Mouse (Mus musculus) kidney, embryonic 15.5 days (tissue): ENCODE results near the gene Lmna. TPM values are rescaled to one million over a fixed set of nuclear protein-coding genes. Genes with fewer than 3 reads are reported as not detected.

ENCODE experiments used
- ATAC-seq: fragments of 200-750 bp; cut with Nextera tagmentation; replicated peaks from 2 replicates; pipeline ENCODE4 v1.8.0; 2017; ENCODE audit warnings: moderate TSS enrichment; ENCODE audit not compliant: low FRiP score
- H3K27ac ChIP-seq: fragments of 300-500 bp; sonication (generic); 2 replicates; pipeline ENCODE4 v1.5.1; 2015; ENCODE audit warnings: mild to moderate bottlenecking, inconsistent platforms
- H3K27me3 ChIP-seq: fragments of 300-500 bp; sonication (generic); 2 replicates; pipeline ENCODE4 v1.6.1; 2015; ENCODE audit warnings: inconsistent platforms
- H3K36me3 ChIP-seq: fragments of 300-500 bp; sonication (generic); 2 replicates; pipeline ENCODE4 v1.6.1; 2015; ENCODE audit warnings: inconsistent platforms
- H3K4me1 ChIP-seq: fragments of 300-500 bp; sonication (generic); 2 replicates; pipeline ENCODE4 v1.6.1; 2015; ENCODE audit warnings: inconsistent platforms
- H3K4me2 ChIP-seq: fragments of 300-500 bp; sonication (generic); 2 replicates; pipeline ENCODE4 v1.6.1; 2015; ENCODE audit warnings: moderate library complexity, mild to moderate bottlenecking, inconsistent platforms
- H3K4me3 ChIP-seq: fragments of 300-500 bp; sonication (generic); replicated peaks from 2 replicates; pipeline ENCODE4 v1.5.1; 2015; ENCODE audit warnings: mild to moderate bottlenecking, inconsistent platforms
- H3K9ac ChIP-seq: fragments of 300-500 bp; sonication (generic); 2 replicates; pipeline ENCODE4 v1.6.1; 2015; ENCODE audit warnings: mild to moderate bottlenecking, inconsistent platforms
- H3K9me3 ChIP-seq: fragments of 300-500 bp; sonication (generic); replicated peaks from 2 replicates; pipeline ENCODE4 v1.6.1; 2016; ENCODE audit warnings: inconsistent platforms
- WGBS: fragments of 180-500 bp; shearing (Covaris S2); methylation state at CpG from one replicate; pipeline ENCODE4 v1.1.7; 2015; ENCODE audit warnings: mixed read lengths; 5-methylcytosine and 5-hydroxymethylcytosine counted together
- polyA plus RNA-seq: library from polyadenylated mRNA; unstranded; fragments of >200 nt; fragmentation: Nextera tagmentation; extraction: Ambion mirVana; gene quantifications from 2 replicates; pipeline ENCODE4 v1.2.1, GENCODE M21; 2015

Lmna gene
- polyA plus RNA-seq, 1 experiment from 2014 or later, result 92.0 TPM

- H3K9ac ChIP-seq, result peak overlapping the region; percentile 26; the same call in 1 of the 2 replicates
- 15% methylated on average over 39 of the region's 39 CpGs for WGBS
- 0 out of 2 replicates have a peak, but pooled peaks have one; percentile 34 for ATAC-seq
- H3K27ac ChIP-seq, result 0 out of 2 replicates have a peak overlapping the region, but pooled peaks have one; percentile 3
- peak overlapping the region; percentile 56 for H3K4me2 ChIP-seq
- H3K9me3 ChIP-seq, result no peaks in the 10 kb centered on the region
- peaks cover 49% of the 10 kb centered on the region for H3K36me3 ChIP-seq
- peak overlapping the region; percentile 29 for H3K4me3 ChIP-seq
- H3K27me3 ChIP-seq, result peaks cover 52% of the 10 kb centered on the region
- H3K4me1 ChIP-seq, result peaks cover 39% of the 10 kb centered on the region
Measured at GRCm38 (mm10) chr3:88484597-88485316, 25.0 kb downstream of the Lmna start.

GRCm38 (mm10) chr3:88483621-88484020 lies 26.1 kb downstream of the Lmna start:
- H3K4me2 ChIP-seq, result no peak overlapping the region
- WGBS, result 6% methylated on average over 5 of the region's 5 CpGs
- H3K27me3 ChIP-seq, result peaks cover 52% of the 10 kb centered on the region
- H3K36me3 ChIP-seq, result peaks cover 49% of the 10 kb centered on the region
- peaks cover 28% of the 10 kb centered on the region for H3K4me1 ChIP-seq
- no peak overlapping the region for H3K4me3 ChIP-seq
- no peaks in the 10 kb centered on the region for H3K9me3 ChIP-seq
- peak; percentile 40; the same call in 1 of the 2 replicates for ATAC-seq
- H3K9ac ChIP-seq, result no peak overlapping the region
- no peak overlapping the region for H3K27ac ChIP-seq

GRCm38 (mm10) chr3:88483141-88483540 lies 26.6 kb downstream of the Lmna start:
- H3K4me2 ChIP-seq, result no peak overlapping the region
- WGBS, result 84% methylated on average over 8 of the region's 8 CpGs
- no peak overlapping the region for H3K9ac ChIP-seq
- H3K36me3 ChIP-seq, result peaks cover 49% of the 10 kb centered on the region
- no peaks in the 10 kb centered on the region for H3K9me3 ChIP-seq
- ATAC-seq, result no peak
- no peak overlapping the region for H3K4me3 ChIP-seq
- no peak overlapping the region for H3K27ac ChIP-seq
- peaks cover 24% of the 10 kb centered on the region for H3K4me1 ChIP-seq
- peaks cover 54% of the 10 kb centered on the region for H3K27me3 ChIP-seq

- Histone ChIP-seq H3K9ac (no peak overlapping the region), H3K27ac (no peak overlapping the region), H3K4me2 (no peak overlapping the region), H3K4me1 (peaks cover 26% of the 10 kb centered on the region), H3K4me3 (no peak overlapping the region), H3K27me3 (peaks cover 54% of the 10 kb centered on the region), H3K9me3 (no peaks in the 10 kb centered on the region), H3K36me3 (peaks cover 45% of the 10 kb centered on the region)
- ATAC-seq, result no peak
- WGBS, result 35% methylated on average over 18 of the region's 18 CpGs
Measured at GRCm38 (mm10) chr3:88482336-88482735, 27.4 kb downstream of the Lmna start.

- Histone ChIP-seq H3K27ac (no peak overlapping the region), H3K4me2 (no peak overlapping the region), H3K4me3 (no peak overlapping the region), H3K9me3 (no peaks in the 10 kb centered on the region), H3K9ac (no peak overlapping the region), H3K36me3 (peaks cover 37% of the 10 kb centered on the region), H3K27me3 (peaks cover 47% of the 10 kb centered on the region), H3K4me1 (peaks cover 26% of the 10 kb centered on the region)
- ATAC-seq, result no peak
- WGBS, result 47% methylated on average over 8 of the region's 8 CpGs
Measured at GRCm38 (mm10) chr3:88481372-88482040, 28.2 kb downstream of the Lmna start.

- Histone ChIP-seq H3K27ac (no peak overlapping the region), H3K4me1 (peaks cover 26% of the 10 kb centered on the region), H3K4me2 (no peak overlapping the region), H3K27me3 (peaks cover 39% of the 10 kb centered on the region), H3K9me3 (no peaks in the 10 kb centered on the region), H3K36me3 (peaks cover 28% of the 10 kb centered on the region), H3K9ac (no peak overlapping the region), H3K4me3 (no peak overlapping the region)
- 90% methylated on average over 5 of the region's 5 CpGs for WGBS
- no peak for ATAC-seq
Measured at GRCm38 (mm10) chr3:88480679-88481078, 29.1 kb downstream of the Lmna start.

GRCm38 (mm10) chr3:88479828-88480227 lies 29.9 kb downstream of the Lmna start:
- no peak for ATAC-seq
- peaks cover 32% of the 10 kb centered on the region for H3K27me3 ChIP-seq
- peaks cover 23% of the 10 kb centered on the region for H3K4me1 ChIP-seq
- WGBS, result 81% methylated on average over 4 of the region's 4 CpGs
- H3K9me3 ChIP-seq, result no peaks in the 10 kb centered on the region
- no peak overlapping the region for H3K9ac ChIP-seq
- no peak overlapping the region for H3K4me2 ChIP-seq
- no peak overlapping the region for H3K4me3 ChIP-seq
- no peak overlapping the region for H3K27ac ChIP-seq
- H3K36me3 ChIP-seq, result peaks cover 25% of the 10 kb centered on the region

GRCm38 (mm10) chr3:88479163-88479562 lies 30.6 kb downstream of the Lmna start:
- WGBS, result 61% methylated on average over 3 of the region's 3 CpGs
- no peak overlapping the region for H3K27ac ChIP-seq
- H3K4me1 ChIP-seq, result peaks cover 16% of the 10 kb centered on the region
- no peaks in the 10 kb centered on the region for H3K9me3 ChIP-seq
- peaks cover 25% of the 10 kb centered on the region for H3K27me3 ChIP-seq
- H3K36me3 ChIP-seq, result peaks cover 20% of the 10 kb centered on the region
- no peak overlapping the region for H3K9ac ChIP-seq
- no peak overlapping the region for H3K4me2 ChIP-seq
- no peak for ATAC-seq
- no peak overlapping the region for H3K4me3 ChIP-seq

- Histone ChIP-seq H3K4me2 (no peak overlapping the region), H3K9me3 (no peaks in the 10 kb centered on the region), H3K9ac (no peak overlapping the region), H3K27me3 (peaks cover 12% of the 10 kb centered on the region), H3K36me3 (peaks cover 14% of the 10 kb centered on the region), H3K27ac (no peak overlapping the region), H3K4me3 (no peak overlapping the region), H3K4me1 (peaks cover 10% of the 10 kb centered on the region; the same call in 1 of the 2 replicates)
- ATAC-seq, result peak; percentile 71
- WGBS, result 2% methylated on average over 8 of the region's 8 CpGs
Measured at GRCm38 (mm10) chr3:88477735-88478134, 32.0 kb downstream of the Lmna start.

GRCm38 (mm10) chr3:88476403-88476802 lies 33.4 kb downstream of the Lmna start:
- no peak overlapping the region for H3K9ac ChIP-seq
- H3K4me2 ChIP-seq, result no peak overlapping the region
- 61% methylated on average over 6 of the region's 6 CpGs for WGBS
- peaks cover 7% of the 10 kb centered on the region; the same call in 1 of the 2 replicates for H3K4me1 ChIP-seq
- H3K9me3 ChIP-seq, result no peaks in the 10 kb centered on the region
- H3K36me3 ChIP-seq, result 0 out of 2 replicates have a peak, but pooled peaks cover 4% of the 10 kb centered on the region
- H3K27ac ChIP-seq, result no peak overlapping the region
- no peak for ATAC-seq
- H3K4me3 ChIP-seq, result no peak overlapping the region
- peaks cover 2% of the 10 kb centered on the region; the same call in 1 of the 2 replicates for H3K27me3 ChIP-seq

- 87% methylated on average over 1 of the region's 1 CpGs for WGBS
Measured at GRCm38 (mm10) chr3:88473571-88473970, 36.2 kb downstream of the Lmna start.

GRCm38 (mm10) chr3:88473020-88473419 lies 36.7 kb downstream of the Lmna start:
- no peak for ATAC-seq
- WGBS, result 34% methylated on average over 5 of the region's 5 CpGs
- H3K27ac ChIP-seq, result no peak overlapping the region

More at GRCm38 (mm10) chr3:88473571-88473970, 36.2 kb downstream of the Lmna start:
- H3K27ac ChIP-seq, result no peak overlapping the region
- H3K4me3 ChIP-seq, result no peak overlapping the region
- peaks cover 12% of the 10 kb centered on the region; the same call in 1 of the 2 replicates for H3K4me1 ChIP-seq
- H3K36me3 ChIP-seq, result no peaks in the 10 kb centered on the region
- no peak overlapping the region for H3K4me2 ChIP-seq
- no peak overlapping the region for H3K9ac ChIP-seq
- 0 out of 2 replicates have a peak, but pooled peaks cover 2% of the 10 kb centered on the region for H3K27me3 ChIP-seq
- no peaks in the 10 kb centered on the region for H3K9me3 ChIP-seq
- ATAC-seq, result no peak

More at GRCm38 (mm10) chr3:88473020-88473419, 36.7 kb downstream of the Lmna start:
- no peak overlapping the region for H3K4me3 ChIP-seq
- H3K4me2 ChIP-seq, result no peak overlapping the region
- no peaks in the 10 kb centered on the region for H3K9me3 ChIP-seq
- H3K4me1 ChIP-seq, result peaks cover 12% of the 10 kb centered on the region; the same call in 1 of the 2 replicates
- no peaks in the 10 kb centered on the region for H3K27me3 ChIP-seq
- no peak overlapping the region for H3K9ac ChIP-seq
- H3K36me3 ChIP-seq, result no peaks in the 10 kb centered on the region
